Mouse (Mus musculus) heart, adult 2 months (tissue): ENCODE results near the gene Nfyb. TPM values are rescaled to one million over a fixed set of nuclear protein-coding genes. Genes with fewer than 3 reads are reported as not detected.

Experiments
- DNase-seq, 2 experiments: peaks; one replicate each; pipeline ENCODE4 v3.0.0; 2021
- H3K27ac ChIP-seq: fragments of 200-600 bp; 2 replicates; pipeline ENCODE4 v1.8.1; 2022
- H3K27me3 ChIP-seq: fragments of 200-500 bp; 2 replicates; pipeline ENCODE4 v1.6.1; 2012; ENCODE audit warnings: mild to moderate bottlenecking, low read length, inconsistent platforms, mixed read lengths; ENCODE audit not compliant: control insufficient read depth, insufficient read depth
- H3K36me3 ChIP-seq: fragments of 200-500 bp; 2 replicates; pipeline ENCODE4 v1.6.1; 2012; ENCODE audit warnings: low read length, inconsistent platforms; ENCODE audit not compliant: control insufficient read depth, insufficient read depth
- H3K4me1 ChIP-seq: fragments of 200-500 bp; 2 replicates; pipeline ENCODE4 v1.6.1; 2011; ENCODE audit warnings: low read length; ENCODE audit not compliant: control insufficient read depth, insufficient read depth
- H3K4me3 ChIP-seq: fragments of 200-600 bp; 2 replicates; pipeline ENCODE4 v1.8.1; 2022
- H3K79me2 ChIP-seq: fragments of 200-500 bp; replicated peaks from 2 replicates; pipeline ENCODE4 v1.6.1; 2012; ENCODE audit warnings: mild to moderate bottlenecking, inconsistent platforms, low read length, moderate library complexity, mixed read lengths; ENCODE audit not compliant: control insufficient read depth, insufficient read depth
- H3K9ac ChIP-seq: fragments of 200-500 bp; 2 replicates; pipeline ENCODE4 v1.6.1; 2012; ENCODE audit warnings: low read depth, mild to moderate bottlenecking, control low read depth, inconsistent platforms, low read length, mixed read lengths
- CTCF ChIP-seq: fragments of 200-600 bp; IDR thresholded peaks from 2 replicates; pipeline ENCODE4 v1.8.1; 2022; ENCODE audit warnings: antibody characterized with exemption, mild to moderate bottlenecking, moderate library complexity
- EP300 ChIP-seq: fragments of 200-500 bp; IDR thresholded peaks from 2 replicates; pipeline ENCODE4 v1.6.1; 2011; ENCODE audit warnings: low read depth, low read length, control low read depth; ENCODE audit not compliant: insufficient read depth
- POLR2A ChIP-seq: fragments of 200-500 bp; IDR thresholded peaks from 2 replicates; pipeline ENCODE4 v1.6.1; 2011; ENCODE audit warnings: mild to moderate bottlenecking, low read depth, low read length, control low read depth; ENCODE audit not compliant: insufficient read depth
- WGBS: fragments of 180-500 bp; shearing (Covaris S2); methylation state at CpG from one replicate; pipeline ENCODE4 v1.1.7; 2018; 5-methylcytosine and 5-hydroxymethylcytosine counted together
- intact Hi-C: fragments of 180-260 bp; cut with DNase I; formaldehyde crosslinking; loops from one replicate; pipeline ENCODE4 v1.15.1; 2025
- polyA plus RNA-seq: library from polyadenylated mRNA; depleted of rRNA; stranded (reverse); fragments of >200 nt; gene quantifications from 2 replicates; pipeline ENCODE4 v1.2.3, GENCODE M21; 2012
- total RNA-seq, 2 experiments: library from RNA; stranded (reverse); gene quantifications; 2 replicates each; pipeline ENCODE4 v1.2.3; 2021

Gene Nfyb
- total and polyA plus RNA-seq, 3 experiments, result 7.5 to 14.1 (median 13.9) TPM

GRCm38 (mm10) chr10:82746988-82747850 lies 16.7 kb downstream of the Nfyb start:
- 83% methylated on average over 15 of the region's 15 CpGs for WGBS
- Histone ChIP-seq H3K4me1 (no peaks in the 10 kb centered on the region), H3K27me3 (no peaks in the 10 kb centered on the region), H3K4me3 (no peak overlapping the region), H3K9ac (no peak overlapping the region), H3K36me3 (no peaks in the 10 kb centered on the region), H3K27ac (no peak overlapping the region), H3K79me2 (no peaks in the 10 kb centered on the region)
- TF ChIP-seq CTCF (no peak), EP300 (no peak), POLR2A (no peak)
- DNase-seq, result no peak
- intact Hi-C loops, result no loop called here

- H3K27me3 ChIP-seq, result no peaks in the 10 kb centered on the region
- WGBS, result 94% methylated on average over 5 of the region's 5 CpGs
- H3K36me3 ChIP-seq, result no peaks in the 10 kb centered on the region
- H3K4me3 ChIP-seq, result no peak overlapping the region
- H3K4me1 ChIP-seq, result no peaks in the 10 kb centered on the region
- H3K27ac ChIP-seq, result no peak overlapping the region
- no peaks in the 10 kb centered on the region for H3K79me2 ChIP-seq
- no peak for DNase-seq
- intact Hi-C loops, result no loop called here
- H3K9ac ChIP-seq, result no peak overlapping the region
- TF ChIP-seq CTCF, result no peak
- no peak for TF ChIP-seq POLR2A
- TF ChIP-seq EP300, result no peak
These were observed 18.6 kb downstream of the Nfyb start for GRCm38 (mm10) chr10:82745301-82745700.

- intact Hi-C loops, result no loop called here
- H3K4me1 ChIP-seq, result no peaks in the 10 kb centered on the region
- no peak overlapping the region for H3K4me3 ChIP-seq
- TF ChIP-seq CTCF (no peak), POLR2A (no peak), EP300 (no peak)
- DNase-seq, result no peak
- H3K36me3 ChIP-seq, result no peaks in the 10 kb centered on the region
- no peaks in the 10 kb centered on the region for H3K27me3 ChIP-seq
- no peaks in the 10 kb centered on the region for H3K79me2 ChIP-seq
- 89% methylated on average over 6 of the region's 6 CpGs for WGBS
- H3K9ac ChIP-seq, result no peak overlapping the region
- H3K27ac ChIP-seq, result no peak overlapping the region
These were observed 19.6 kb downstream of the Nfyb start for GRCm38 (mm10) chr10:82744296-82744695.

DNA sequence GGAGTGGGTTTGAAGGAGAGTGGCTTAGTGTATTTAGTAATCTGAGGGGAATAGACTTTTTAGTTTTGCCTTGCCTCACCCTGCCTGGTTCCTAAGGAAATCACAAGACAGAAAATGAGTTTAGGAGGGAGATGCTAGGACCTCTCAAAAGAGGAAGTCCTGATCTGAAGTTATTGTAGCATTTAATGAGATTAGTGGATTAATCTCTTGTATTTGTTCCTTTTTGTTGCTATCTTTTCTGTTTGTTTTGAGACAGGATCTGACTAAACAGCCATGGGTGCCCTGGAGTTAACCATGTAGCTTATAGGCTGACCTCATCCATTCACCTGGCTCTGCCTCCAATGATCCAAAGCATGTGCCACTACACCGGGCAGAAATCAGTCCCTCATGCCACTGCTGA lies 21.4 kb downstream of the Nfyb start:
- H3K79me2 ChIP-seq, result no peaks in the 10 kb centered on the region
- no peaks in the 10 kb centered on the region for H3K27me3 ChIP-seq
- H3K4me3 ChIP-seq, result no peak overlapping the region
- H3K9ac ChIP-seq, result no peak overlapping the region
- H3K27ac ChIP-seq, result no peak overlapping the region
- 89% methylated on average over 1 of the region's 1 CpGs for WGBS
- intact Hi-C loops, result no loop called here
- TF ChIP-seq EP300 (no peak), POLR2A (no peak), CTCF (no peak)
- H3K36me3 ChIP-seq, result no peaks in the 10 kb centered on the region
- no peaks in the 10 kb centered on the region for H3K4me1 ChIP-seq
- no peak for DNase-seq

DNA sequence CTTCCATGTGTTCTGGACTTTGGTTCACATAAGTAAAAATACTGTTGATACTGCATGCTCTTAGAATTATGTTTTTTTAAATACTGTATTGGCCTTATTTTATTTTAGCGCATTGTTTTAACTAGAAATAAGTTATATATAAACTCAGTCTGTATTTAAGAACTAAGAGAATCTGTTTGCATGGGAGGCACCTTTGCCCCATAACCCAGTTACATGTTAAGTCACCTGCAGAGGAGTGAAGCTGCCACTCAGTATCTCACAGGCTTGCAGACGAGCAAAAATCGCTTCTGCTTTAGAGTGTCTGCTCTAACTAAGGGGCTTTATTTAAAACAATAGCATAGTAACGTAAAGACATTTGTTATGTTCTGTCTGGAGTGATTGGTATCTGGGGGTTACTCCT lies 22.1 kb downstream of the Nfyb start:
- no peaks in the 10 kb centered on the region for H3K4me1 ChIP-seq
- no peaks in the 10 kb centered on the region for H3K36me3 ChIP-seq
- DNase-seq, result no peak
- no peak overlapping the region for H3K4me3 ChIP-seq
- WGBS, result 92% methylated on average over 4 of the region's 4 CpGs
- H3K79me2 ChIP-seq, result no peaks in the 10 kb centered on the region
- H3K9ac ChIP-seq, result no peak overlapping the region
- H3K27ac ChIP-seq, result no peak overlapping the region
- TF ChIP-seq CTCF (no peak), EP300 (no peak)
- no peaks in the 10 kb centered on the region for H3K27me3 ChIP-seq
- intact Hi-C loops, result no loop called here

- H3K79me2 ChIP-seq, result no peaks in the 10 kb centered on the region
- H3K27me3 ChIP-seq, result no peaks in the 10 kb centered on the region
- no peaks in the 10 kb centered on the region for H3K36me3 ChIP-seq
- intact Hi-C loops, result no loop called here
- no peak overlapping the region for H3K4me3 ChIP-seq
- DNase-seq, result no peak
- no peak overlapping the region for H3K9ac ChIP-seq
- TF ChIP-seq EP300 (no peak), POLR2A (no peak), CTCF (no peak)
- no peaks in the 10 kb centered on the region for H3K4me1 ChIP-seq
- 89% methylated on average over 8 of the region's 8 CpGs for WGBS
- no peak overlapping the region for H3K27ac ChIP-seq
These were observed 22.6 kb downstream of the Nfyb start for GRCm38 (mm10) chr10:82741354-82741753.
